Mouse (Mus musculus): ENCODE results near the gene Nop16. TPM values are rescaled to one million over a fixed set of nuclear protein-coding genes. Genes with fewer than 3 reads are reported as not detected.

Nop16 gene
- 6.7 and 7.0 TPM in 2 replicates for polyA plus RNA-seq (2012; rRNA removed)

- peak; percentile 94 to 96 for DNase-seq (ENCODE audit: low read depth in 1 of 2, low spot score in 2 of 2)
- no peak for TF ChIP-seq CTCF (IDR thresholded peaks at IDR 0.05; ENCODE audit: extremely low read depth, insufficient read depth, insufficient read length, insufficient replicate concordance)
- TF ChIP-seq POLR2A (IDR thresholded peaks at IDR 0.05; ENCODE audit: low read depth, low read length) = peak; percentile 4; the same call in 1 of the 2 replicates
- H3K27me3 ChIP-seq (ENCODE audit: control insufficient read depth, insufficient read depth, low read length) = no peaks in the 10 kb centered on the region
- H3K27ac ChIP-seq (ENCODE audit: insufficient read depth, low read length) = peak within 1 kb of the TSS; percentile 57
- 0 out of 2 replicates have a peak, but pooled peaks cover 5% of the 10 kb centered on the region for H3K4me1 ChIP-seq (ENCODE audit: control insufficient read depth, insufficient read depth, insufficient read length)
- H3K4me3 ChIP-seq (ENCODE audit: extremely low read depth, insufficient read depth, insufficient read length) = peak within 1 kb of the TSS; percentile 85
- WGBS = under 1% methylated on average over 51 of the region's 51 CpGs
- peaks cover 5% of the 10 kb centered on the region for H3K36me3 ChIP-seq (ENCODE audit: control insufficient read depth, insufficient read depth, low read length)
Measured at GRCm38 (mm10) chr13:54589996-54590951, at the start of gene Nop16, which contains the start of gene Higd2a. Gene Nop16, minus strand, starts transcription at chr13:54590090. Gene Higd2a, plus strand, starts transcription at chr13:54590207.

- Histone ChIP-seq H3K27me3 (ENCODE audit: control insufficient read depth, insufficient read depth, low read length) (no peaks in the 10 kb centered on the region), H3K4me1 (ENCODE audit: control insufficient read depth, insufficient read depth, insufficient read length) (no peaks in the 10 kb centered on the region), H3K36me3 (ENCODE audit: control insufficient read depth, insufficient read depth, low read length) (peaks cover 13% of the 10 kb centered on the region; the same call in 1 of the 2 replicates), H3K4me3 (ENCODE audit: extremely low read depth, insufficient read depth, insufficient read length) (no peak overlapping the region), H3K27ac (ENCODE audit: insufficient read depth, low read length) (no peak overlapping the region)
- WGBS = 99% methylated on average over 3 of the region's 3 CpGs
- DNase-seq (ENCODE audit: low read depth in 1 of 2, low spot score in 2 of 2) = no peak
- TF ChIP-seq CTCF (IDR thresholded peaks at IDR 0.05; ENCODE audit: extremely low read depth, insufficient read depth, insufficient read length, insufficient replicate concordance) (no peak), POLR2A (IDR thresholded peaks at IDR 0.05; ENCODE audit: low read depth, low read length) (no peak)
Measured at GRCm38 (mm10) chr13:54635011-54635410, 45.1 kb upstream of the Nop16 start.

GRCm38 (mm10) chr13:54632731-54633277 lies 42.9 kb upstream of the Nop16 start:
- 91% methylated on average over 3 of the region's 3 CpGs for WGBS
- Histone ChIP-seq H3K4me1 (ENCODE audit: control insufficient read depth, insufficient read depth, insufficient read length) (no peaks in the 10 kb centered on the region), H3K4me3 (ENCODE audit: extremely low read depth, insufficient read depth, insufficient read length) (no peak overlapping the region), H3K36me3 (ENCODE audit: control insufficient read depth, insufficient read depth, low read length) (peaks cover 1% of the 10 kb centered on the region; the same call in 1 of the 2 replicates), H3K27ac (ENCODE audit: insufficient read depth, low read length) (no peak overlapping the region), H3K27me3 (ENCODE audit: control insufficient read depth, insufficient read depth, low read length) (no peaks in the 10 kb centered on the region)
- DNase-seq (ENCODE audit: low read depth in 1 of 2, low spot score in 2 of 2) = no peak
- TF ChIP-seq CTCF (IDR thresholded peaks at IDR 0.05; ENCODE audit: extremely low read depth, insufficient read depth, insufficient read length, insufficient replicate concordance) (no peak), POLR2A (IDR thresholded peaks at IDR 0.05; ENCODE audit: low read depth, low read length) (no peak)

GRCm38 (mm10) chr13:54629128-54629527 lies 39.2 kb upstream of the Nop16 start:
- no peak for TF ChIP-seq CTCF (IDR thresholded peaks at IDR 0.05; ENCODE audit: extremely low read depth, insufficient read depth, insufficient read length, insufficient replicate concordance)
- TF ChIP-seq POLR2A (IDR thresholded peaks at IDR 0.05; ENCODE audit: low read depth, low read length) = no peak
- Histone ChIP-seq H3K36me3 (ENCODE audit: control insufficient read depth, insufficient read depth, low read length) (no peaks in the 10 kb centered on the region), H3K27ac (ENCODE audit: insufficient read depth, low read length) (no peak overlapping the region), H3K27me3 (ENCODE audit: control insufficient read depth, insufficient read depth, low read length) (no peaks in the 10 kb centered on the region), H3K4me1 (ENCODE audit: control insufficient read depth, insufficient read depth, insufficient read length) (no peaks in the 10 kb centered on the region), H3K4me3 (ENCODE audit: extremely low read depth, insufficient read depth, insufficient read length) (no peak overlapping the region)
- WGBS = 87% methylated on average over 4 of the region's 4 CpGs
- no peak for DNase-seq (ENCODE audit: low read depth in 1 of 2, low spot score in 2 of 2)

DNA sequence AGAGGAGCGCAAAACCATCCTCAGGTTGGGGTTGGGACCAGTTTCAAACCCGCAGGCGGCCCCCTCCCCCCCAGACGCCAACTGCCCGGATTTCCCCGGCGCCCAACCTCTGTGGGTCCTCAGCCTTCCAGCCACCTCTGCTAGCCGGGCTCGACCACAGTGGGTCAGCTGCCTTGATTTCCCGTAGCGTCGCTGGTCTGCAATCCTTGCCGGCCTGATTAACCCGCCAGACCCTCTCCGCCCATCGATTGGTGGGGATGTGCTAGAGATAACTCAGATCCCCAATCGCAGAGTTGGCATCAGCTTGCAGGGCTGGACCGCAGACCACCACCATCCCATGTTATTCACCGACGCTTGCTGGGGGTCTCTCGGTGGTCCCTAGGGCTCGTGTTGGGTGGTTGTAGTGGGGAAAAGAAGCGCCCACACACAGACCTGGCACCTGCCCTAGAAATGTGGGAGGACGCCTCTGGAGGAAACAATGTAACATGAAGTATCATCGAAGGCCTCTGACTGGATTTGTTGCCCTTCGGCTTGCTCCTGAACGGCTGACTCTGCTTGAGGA lies 32.2 kb upstream of the Nop16 start:
- WGBS = under 1% methylated on average over 27 of the region's 27 CpGs
- H3K4me1 ChIP-seq (ENCODE audit: control insufficient read depth, insufficient read depth, insufficient read length) = peaks cover 3% of the 10 kb centered on the region; the same call in 1 of the 2 replicates
- H3K27me3 ChIP-seq (ENCODE audit: control insufficient read depth, insufficient read depth, low read length) = no peaks in the 10 kb centered on the region
- peak overlapping the region; percentile 86 for H3K27ac ChIP-seq (ENCODE audit: insufficient read depth, low read length)
- DNase-seq (ENCODE audit: low read depth in 1 of 2, low spot score in 2 of 2) = no peak
- H3K4me3 ChIP-seq (ENCODE audit: extremely low read depth, insufficient read depth, insufficient read length) = peak overlapping the region; percentile 99
- H3K36me3 ChIP-seq (ENCODE audit: control insufficient read depth, insufficient read depth, low read length) = no peaks in the 10 kb centered on the region
- TF ChIP-seq POLR2A (IDR thresholded peaks at IDR 0.05; ENCODE audit: low read depth, low read length) (no peak), CTCF (IDR thresholded peaks at IDR 0.05; ENCODE audit: extremely low read depth, insufficient read depth, insufficient read length, insufficient replicate concordance) (no peak)

DNA sequence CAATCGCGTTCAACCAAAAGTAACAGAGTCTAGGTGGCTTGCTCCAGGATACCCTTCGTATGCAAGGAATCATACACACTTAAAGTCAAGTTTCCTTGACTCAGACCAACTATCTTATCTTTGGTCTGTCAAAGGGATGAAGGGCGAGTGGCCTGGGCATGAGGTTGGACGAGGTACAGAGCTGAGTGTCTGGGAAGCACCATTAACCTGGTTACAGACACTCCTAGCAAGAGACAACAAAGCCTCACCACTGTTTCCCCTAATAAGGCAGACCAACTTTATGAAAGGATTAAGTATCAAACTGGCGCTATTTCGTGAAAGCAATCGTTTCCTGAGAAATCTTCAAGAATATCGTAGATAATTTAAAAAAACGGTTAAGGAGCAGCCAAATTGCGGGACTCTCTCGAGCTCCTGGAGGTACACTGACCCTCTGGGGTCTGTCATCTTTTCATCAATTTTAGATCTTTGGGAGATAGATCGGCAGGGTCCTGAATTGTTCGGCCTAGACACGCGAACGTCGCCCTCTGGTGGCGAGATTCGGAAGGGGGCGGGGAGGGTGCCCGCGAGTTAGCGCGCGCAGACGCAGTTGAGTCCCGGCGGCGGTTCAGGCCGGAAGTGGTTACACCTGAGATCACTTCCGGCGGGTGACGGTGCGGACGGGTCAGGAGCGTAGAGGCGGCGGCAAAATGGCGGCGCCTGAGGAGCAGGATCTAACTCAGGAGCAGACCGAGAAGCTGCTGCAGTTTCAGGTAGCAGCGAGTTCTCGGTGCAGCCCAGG lies 31.5 kb upstream of the Nop16 start, which contains the start of gene Faf2:
Faf2 (plus strand) TSS at position 630 of the 778 bp plus-strand sequence.
- peak; percentile 96 for TF ChIP-seq CTCF (IDR thresholded peaks at IDR 0.05; ENCODE audit: extremely low read depth, insufficient read depth, insufficient read length, insufficient replicate concordance)
- TF ChIP-seq POLR2A (IDR thresholded peaks at IDR 0.05; ENCODE audit: low read depth, low read length) = peak; percentile 75
- 13% methylated on average over 44 of the region's 44 CpGs for WGBS
- Histone ChIP-seq H3K27me3 (ENCODE audit: control insufficient read depth, insufficient read depth, low read length) (no peaks in the 10 kb centered on the region), H3K36me3 (ENCODE audit: control insufficient read depth, insufficient read depth, low read length) (no peaks in the 10 kb centered on the region), H3K27ac (ENCODE audit: insufficient read depth, low read length) (peak within 1 kb of the TSS; percentile 86), H3K4me3 (ENCODE audit: extremely low read depth, insufficient read depth, insufficient read length) (peak within 1 kb of the TSS; percentile 99), H3K4me1 (ENCODE audit: control insufficient read depth, insufficient read depth, insufficient read length) (peaks cover 3% of the 10 kb centered on the region; the same call in 1 of the 2 replicates)
- DNase-seq (ENCODE audit: low read depth in 1 of 2, low spot score in 2 of 2) = peak; percentile 88 to 96
